Mouse (Mus musculus) left cerebral cortex, adult 8-10 months (tissue): Measurements from ENCODE around the gene Ncapd2. TPM values are rescaled to one million over a fixed set of nuclear protein-coding genes. Genes with fewer than 3 reads are reported as not detected.

Experiments used
- DNase-seq, 2 experiments: peaks; one replicate each; pipeline ENCODE4 v3.0.0; 2022; ENCODE audit warnings: low spot score in 2 of 2
- total RNA-seq, 4 experiments: library from RNA; stranded (reverse); gene quantifications; 2 replicates each; pipeline ENCODE4 v1.2.4; 2022

Ncapd2 gene
- total RNA-seq = 10 to 100 TPM; 25.9 to 32.9 (median 30.5) TPM

- DNase-seq = peak; percentile 91 to 97
Measured at GRCm38 (mm10) chr6:125191332-125192015, at the start of gene Ncapd2, which contains the start of gene Mrpl51. Gene Ncapd2 (minus strand): TSS chr6:125191701. Gene Mrpl51 (plus strand): TSS chr6:125191801.

GRCm38 (mm10) chr6:125240617-125241016, 49.1 kb upstream of the Ncapd2 start:
- DNase-seq = no peak

- no peak for DNase-seq
Measured at GRCm38 (mm10) chr6:125239547-125239946, 48.0 kb upstream of the Ncapd2 start.

- DNase-seq = no peak
Measured at GRCm38 (mm10) chr6:125238396-125238795, 46.9 kb upstream of the Ncapd2 start.

- no peak for DNase-seq
Measured at GRCm38 (mm10) chr6:125237421-125237820, 45.9 kb upstream of the Ncapd2 start.

- no peak for DNase-seq
Measured at GRCm38 (mm10) chr6:125236782-125237181, 45.3 kb upstream of the Ncapd2 start, which contains the start of gene Cd27. Gene Cd27 (minus strand): TSS chr6:125237010.

- no peak for DNase-seq
Measured at GRCm38 (mm10) chr6:125236341-125236740, 44.8 kb upstream of the Ncapd2 start.

GRCm38 (mm10) chr6:125234520-125234828, 43.0 kb upstream of the Ncapd2 start:
- DNase-seq = no peak

- no peak for DNase-seq
Measured at GRCm38 (mm10) chr6:125233816-125234519, 42.5 kb upstream of the Ncapd2 start.

- no peak for DNase-seq
Measured at GRCm38 (mm10) chr6:125232516-125232915, 41.0 kb upstream of the Ncapd2 start.

- DNase-seq = no peak
Measured at GRCm38 (mm10) chr6:125232045-125232437, 40.5 kb upstream of the Ncapd2 start.

- DNase-seq = no peak
Measured at GRCm38 (mm10) chr6:125231117-125232044, 39.9 kb upstream of the Ncapd2 start, which contains the start of gene Tapbpl. Gene Tapbpl (minus strand): TSS chr6:125231860.

GRCm38 (mm10) chr6:125230571-125230970, 39.1 kb upstream of the Ncapd2 start:
- DNase-seq = no peak

- peak in 1 of 2 experiments; percentile 73 for DNase-seq
Measured at GRCm38 (mm10) chr6:125225518-125226115, 34.1 kb upstream of the Ncapd2 start.

- no peak for DNase-seq
Measured at GRCm38 (mm10) chr6:125222577-125222976, 31.1 kb upstream of the Ncapd2 start.

- DNase-seq = no peak
Measured at GRCm38 (mm10) chr6:125222146-125222545, 30.6 kb upstream of the Ncapd2 start.

GRCm38 (mm10) chr6:125221115-125221745, 29.7 kb upstream of the Ncapd2 start:
- no peak for DNase-seq

GRCm38 (mm10) chr6:125218963-125219362, 27.5 kb upstream of the Ncapd2 start:
- DNase-seq = no peak

GRCm38 (mm10) chr6:125217899-125218298, 26.4 kb upstream of the Ncapd2 start:
- DNase-seq = no peak

- DNase-seq = no peak
Measured at GRCm38 (mm10) chr6:125216898-125217297, 25.4 kb upstream of the Ncapd2 start.
